Mouse (Mus musculus) left cerebral cortex, adult 11 months (tissue): ENCODE data around the gene Cd81.

ENCODE experiments used
- DNase-seq: peaks from one replicate; pipeline ENCODE4 v3.0.0; 2022; ENCODE audit warnings: low spot score

Cd81 gene

DNA sequence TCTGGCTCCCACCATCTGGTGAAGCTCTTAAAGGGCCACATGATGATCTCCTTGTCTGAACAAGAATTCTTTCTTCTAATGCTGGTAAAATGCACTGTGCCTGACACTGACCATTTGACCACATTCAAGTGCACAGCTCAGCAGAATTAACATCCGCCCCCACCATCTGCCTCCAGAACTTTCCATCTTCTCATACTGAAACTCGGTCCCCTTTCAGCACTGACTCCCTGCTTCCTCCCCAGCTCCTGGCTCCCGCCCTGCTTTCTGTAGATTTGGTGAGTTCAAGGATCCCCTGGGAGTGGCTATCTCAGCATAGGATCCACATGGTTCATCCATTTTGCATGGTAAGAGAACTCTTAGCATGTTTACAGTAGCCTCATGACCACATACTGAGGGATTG is 31.8 kb upstream of the Cd81 start:
- no peak for DNase-seq

DNA sequence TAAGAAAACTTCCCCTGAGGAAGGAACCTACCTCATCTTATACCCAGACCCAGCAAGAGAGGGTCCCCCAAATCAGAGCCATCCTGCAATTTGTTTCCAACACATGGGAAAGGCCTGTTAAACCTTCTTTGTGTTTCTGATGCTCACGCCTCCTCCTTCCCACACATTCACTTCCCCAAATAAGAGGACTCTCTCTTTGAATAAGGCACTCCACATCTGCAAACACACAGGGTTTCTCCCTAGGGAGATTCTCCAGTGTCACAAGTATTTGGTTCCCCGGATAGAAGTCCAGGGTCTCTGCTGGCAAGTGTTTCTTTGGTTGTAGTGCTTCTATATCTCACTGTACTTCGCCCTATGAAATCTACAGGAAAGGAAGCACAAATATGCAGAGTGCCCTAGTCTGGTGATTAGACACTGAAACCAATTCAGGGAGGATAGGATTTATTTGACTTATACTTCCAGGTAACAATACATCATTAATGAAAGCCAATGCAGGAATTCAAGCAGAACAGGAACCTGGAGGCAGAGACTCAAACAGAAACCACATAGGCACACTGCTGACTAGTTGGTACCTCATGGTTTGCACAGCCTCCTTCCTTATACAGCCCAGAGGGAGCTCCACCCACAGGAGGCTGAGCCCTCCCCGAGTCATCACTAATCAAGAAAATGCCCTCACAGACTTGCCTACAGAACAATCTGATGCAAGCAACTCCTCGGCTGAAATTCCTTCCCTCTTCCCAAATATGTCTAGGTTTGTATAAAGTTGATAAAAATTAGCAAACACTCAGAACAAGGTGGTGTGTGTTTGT is 31.0 kb upstream of the Cd81 start:
- no peak for DNase-seq

DNA sequence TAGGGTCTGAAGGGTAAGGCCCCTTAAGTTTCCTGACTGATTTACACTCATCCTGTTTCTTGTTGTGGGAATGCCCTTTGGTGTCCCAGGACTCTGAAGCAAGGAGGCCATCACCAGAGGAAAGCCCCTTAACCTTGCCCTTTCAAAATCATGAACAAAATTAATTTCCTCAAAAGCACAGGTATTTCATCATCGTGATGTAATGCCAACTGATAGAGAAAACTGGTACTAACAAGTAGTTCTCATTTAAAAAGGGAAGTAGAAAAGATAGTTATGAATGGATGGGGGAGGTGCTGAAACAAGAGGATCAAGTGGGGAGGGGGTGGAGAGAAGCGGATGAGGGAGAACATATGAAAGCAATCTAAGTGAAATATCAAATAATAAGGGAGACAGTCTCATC is 29.0 kb upstream of the Cd81 start:
- DNase-seq, result no peak

DNA sequence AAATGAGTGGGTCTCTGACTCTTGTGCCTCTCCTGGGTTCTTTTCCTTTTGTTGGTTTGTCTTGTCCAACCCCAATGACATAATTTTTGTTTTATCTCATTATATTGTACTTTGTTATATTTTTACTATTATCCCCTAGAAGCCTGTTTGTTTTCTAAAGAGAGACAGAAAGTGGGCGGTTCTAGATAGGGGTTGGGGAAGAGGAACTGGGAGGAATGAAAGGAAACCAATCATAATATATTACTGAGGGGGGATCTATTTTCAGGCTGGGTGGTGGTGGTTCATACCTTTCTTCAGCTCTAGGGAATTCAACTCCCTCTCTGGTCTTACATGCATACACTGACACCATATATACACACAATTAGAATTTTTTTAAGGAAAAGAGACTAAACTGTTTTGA is 28.2 kb upstream of the Cd81 start:
- DNase-seq, result no peak

DNA sequence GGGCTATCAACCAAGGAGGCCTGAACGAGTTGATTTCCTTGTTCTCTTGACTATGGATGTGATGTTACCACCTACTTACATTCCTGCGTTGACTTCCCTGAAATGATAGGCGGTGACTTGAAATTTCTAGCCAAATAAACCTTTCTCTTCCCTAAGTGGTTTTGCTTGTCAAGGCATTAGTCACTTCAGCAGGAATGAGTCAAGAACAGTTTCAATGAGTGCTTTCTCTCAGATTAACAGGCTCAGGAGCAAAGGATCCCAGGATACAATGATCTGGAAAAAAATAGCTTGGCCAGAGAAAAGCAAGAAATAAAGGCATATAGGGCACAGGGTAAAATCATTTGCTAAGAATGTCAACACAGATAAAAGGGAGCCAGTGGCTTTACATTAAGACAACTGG is 27.0 kb upstream of the Cd81 start:
- DNase-seq, result no peak

DNA sequence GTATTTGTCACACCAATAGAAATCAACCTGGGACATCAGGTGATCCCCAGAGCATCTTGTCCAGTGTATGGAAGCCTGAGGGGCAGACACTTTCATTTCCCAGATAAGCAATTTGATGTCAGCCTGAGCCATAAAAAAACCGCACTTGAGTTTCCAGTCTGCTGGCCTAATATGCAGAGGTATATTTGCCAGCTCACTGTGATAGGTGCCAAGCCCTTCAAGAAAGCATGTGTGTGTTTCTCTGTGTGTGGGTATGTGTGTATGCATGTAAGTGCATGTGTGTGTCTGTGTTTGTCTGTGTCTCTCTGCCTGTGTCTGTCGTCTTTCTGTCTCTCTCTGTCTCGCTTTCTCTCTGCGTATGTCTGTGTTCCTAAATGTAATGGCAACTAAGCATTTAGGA is 25.3 kb upstream of the Cd81 start:
- DNase-seq, result no peak

DNA sequence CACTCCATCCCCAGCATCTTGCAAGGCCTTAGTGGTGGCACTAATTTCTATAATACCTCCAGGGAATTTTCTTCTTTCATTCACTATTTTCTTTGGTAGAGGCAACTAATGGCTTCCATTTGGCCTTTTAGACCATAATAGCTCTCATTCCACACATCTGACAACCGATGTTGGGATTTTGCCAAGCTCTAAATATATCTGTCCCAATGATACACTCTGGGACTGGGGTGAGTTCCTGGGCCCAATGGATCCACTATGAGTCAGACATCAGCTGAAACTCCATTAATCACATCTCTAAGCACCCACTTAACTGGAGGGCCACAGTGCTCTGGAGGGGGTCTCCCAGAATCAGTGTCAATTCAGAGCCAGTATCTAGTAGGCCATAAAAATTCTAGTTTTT is 20.7 kb upstream of the Cd81 start:
- DNase-seq, result no peak

DNA sequence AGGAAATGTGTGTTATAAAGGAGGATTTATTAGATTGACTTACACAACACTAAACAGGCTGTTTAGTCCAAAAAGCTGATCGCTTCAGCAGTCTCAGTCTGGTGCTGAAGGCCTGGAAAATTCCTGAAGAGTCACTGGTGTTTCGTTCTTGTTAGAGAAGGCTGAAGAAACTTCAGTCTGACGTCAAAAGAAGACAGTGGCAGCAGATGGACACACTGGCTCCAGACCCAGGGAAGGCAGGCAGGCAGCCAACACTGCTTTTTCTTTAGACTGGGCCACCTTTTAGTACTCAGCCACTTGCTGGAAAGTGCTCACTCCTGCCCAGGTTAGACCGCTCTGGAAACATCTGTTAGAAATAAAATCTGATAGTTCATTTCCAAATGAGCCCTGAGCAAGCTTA is 19.0 kb upstream of the Cd81 start:
- no peak for DNase-seq

DNA sequence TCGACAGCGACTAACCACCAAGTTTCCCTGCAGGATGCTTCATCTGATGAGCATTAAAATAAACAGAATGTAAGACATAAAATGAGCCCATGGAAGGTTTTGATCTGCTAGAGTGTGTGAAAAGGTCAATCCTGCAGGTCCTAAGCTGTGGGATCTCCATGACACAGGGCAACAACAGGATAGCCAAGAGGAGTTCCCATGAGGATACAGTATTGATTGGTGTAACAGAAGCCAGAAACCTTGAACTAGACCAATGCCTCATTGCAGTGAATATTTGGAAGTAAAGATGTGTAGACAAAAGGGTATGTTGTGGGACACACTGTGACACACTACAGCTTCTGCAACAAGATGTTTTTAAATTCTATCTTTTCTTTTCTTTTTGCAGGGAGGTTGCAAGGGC is 18.4 kb upstream of the Cd81 start:
- no peak for DNase-seq

DNA sequence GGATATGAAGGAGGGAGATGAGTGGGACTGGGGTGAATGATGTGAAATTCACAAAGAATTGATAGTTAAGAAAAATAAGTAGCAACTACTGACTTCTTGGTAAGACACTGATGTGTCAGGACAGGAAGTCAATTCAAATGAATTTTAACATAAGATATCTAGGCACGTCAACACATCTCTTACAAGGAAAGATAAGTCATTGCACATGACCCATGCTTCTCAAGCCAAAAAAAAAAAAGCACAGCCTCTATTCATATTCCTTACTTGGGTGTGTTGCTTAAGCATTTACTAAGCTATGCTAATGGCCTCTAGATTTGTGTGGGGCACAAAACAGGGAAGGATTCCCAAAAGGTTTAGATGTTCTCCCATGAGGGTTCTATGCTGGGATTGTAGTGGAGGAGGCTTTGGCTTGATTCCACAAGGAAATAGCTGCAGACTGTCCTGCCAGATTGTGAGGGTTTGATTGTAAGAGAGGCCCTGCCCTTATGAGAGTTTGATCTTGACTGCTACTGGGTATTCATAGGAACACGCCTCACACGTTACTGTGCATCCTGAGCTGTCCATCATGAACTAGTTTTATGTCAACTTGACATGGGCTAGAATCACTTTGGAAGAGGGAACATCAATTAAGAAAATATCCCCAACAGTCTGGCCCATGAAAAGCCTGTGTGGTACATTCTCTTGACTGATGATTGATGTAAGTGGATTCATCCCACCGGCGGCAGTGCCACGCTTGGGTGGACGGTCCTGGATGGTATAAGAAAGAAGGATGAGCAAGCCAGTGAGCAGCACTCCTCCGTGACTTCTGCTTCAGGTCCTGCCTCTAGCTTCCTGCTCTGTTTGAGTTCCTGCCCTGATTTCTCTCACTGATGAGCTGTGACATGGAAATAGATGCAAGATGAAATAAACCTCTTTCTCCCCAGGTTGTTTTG is 17.8 kb upstream of the Cd81 start:
- DNase-seq, result no peak

DNA sequence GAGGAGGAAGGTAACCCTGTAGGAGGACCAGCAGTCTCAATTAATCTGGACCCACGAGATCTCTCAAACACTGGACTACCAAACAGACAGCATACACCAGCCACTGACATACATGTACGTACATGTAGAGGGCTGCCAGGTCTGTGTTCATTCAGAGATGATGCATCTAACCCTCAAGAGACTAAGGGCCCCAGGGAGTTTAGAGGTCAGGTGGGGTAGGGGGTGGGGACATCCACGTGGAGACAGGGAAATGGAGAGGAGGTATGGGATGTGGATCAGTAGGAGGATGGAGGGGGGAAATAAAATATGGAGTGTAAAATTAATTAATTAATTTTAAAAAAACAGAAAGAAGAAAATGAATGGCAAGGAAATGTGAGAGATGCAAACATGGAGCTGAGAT is 15.8 kb upstream of the Cd81 start:
- DNase-seq, result no peak

DNA sequence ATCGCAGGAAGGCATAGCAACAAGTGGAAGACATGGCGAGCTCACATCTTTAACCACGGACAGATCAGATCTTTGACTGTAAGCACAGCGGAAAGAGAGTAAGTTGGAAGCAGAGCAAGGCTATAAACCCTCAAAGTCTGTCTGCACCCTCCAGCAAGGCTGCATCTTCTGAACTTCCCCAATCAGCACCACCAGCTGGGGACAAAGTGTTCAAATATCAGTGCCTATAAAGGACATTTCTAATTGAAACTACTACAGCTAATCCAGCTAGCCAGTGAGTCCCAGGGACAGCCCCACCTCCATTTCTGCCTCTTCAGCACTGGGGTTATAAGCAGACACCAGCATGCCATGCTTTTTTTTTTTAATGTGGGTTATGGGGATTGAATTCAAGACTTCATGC is 15.2 kb upstream of the Cd81 start:
- no peak for DNase-seq

DNA sequence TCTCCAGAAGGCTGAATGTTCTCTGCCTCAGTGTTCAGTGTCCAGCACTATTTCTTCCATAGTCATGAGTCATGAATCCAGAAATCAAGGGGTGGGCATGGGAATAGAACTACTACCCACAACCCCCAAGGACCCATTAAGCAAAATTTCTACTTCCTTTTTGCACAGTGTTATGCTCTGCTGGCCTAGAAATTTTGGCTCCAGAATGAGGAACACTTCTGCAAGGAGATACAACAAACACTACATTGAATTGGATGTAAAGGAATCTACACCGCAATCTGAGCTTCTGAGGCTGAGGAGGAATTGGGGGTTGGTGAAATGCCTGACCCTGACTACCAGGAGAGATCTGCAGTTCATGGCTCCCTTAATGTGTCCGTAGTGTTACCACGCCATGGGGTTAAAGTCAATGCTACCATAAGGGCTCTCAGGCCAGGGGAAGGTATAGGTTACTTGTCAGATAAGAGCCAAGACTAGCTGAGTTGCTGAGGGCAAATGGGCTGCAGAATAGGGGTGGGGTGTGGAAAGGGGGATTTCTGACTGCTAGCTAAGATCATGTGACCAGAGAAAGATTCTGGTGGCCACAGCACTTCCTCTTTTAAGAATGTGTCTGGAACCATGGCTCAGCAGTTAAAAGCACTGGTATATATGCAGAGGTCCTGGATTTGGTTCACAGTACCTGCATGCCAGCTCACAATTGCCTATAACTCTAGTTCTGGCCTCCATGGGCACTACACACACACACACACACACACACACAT is 14.2 kb upstream of the Cd81 start:
- no peak for DNase-seq

DNA sequence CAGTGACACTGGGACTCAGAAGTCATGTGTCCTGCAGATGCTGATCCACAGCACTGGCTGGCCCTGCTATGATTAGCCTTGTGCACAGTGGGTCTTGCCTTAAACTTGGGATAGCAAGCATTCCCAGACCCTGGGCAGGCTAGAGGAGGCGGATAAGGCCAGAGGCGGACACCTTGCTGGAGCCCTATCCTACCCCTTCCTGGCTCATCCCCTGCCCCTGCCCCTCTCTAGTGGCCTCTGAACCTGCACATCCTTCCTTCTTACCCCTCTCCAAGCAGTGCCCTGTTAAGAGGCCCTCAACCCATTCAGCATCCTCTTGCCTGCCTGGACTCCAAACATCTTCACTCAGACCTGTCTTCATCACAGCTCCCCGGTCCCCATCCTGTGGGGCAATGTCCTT is 12.0 kb upstream of the Cd81 start:
- DNase-seq, result no peak

DNA sequence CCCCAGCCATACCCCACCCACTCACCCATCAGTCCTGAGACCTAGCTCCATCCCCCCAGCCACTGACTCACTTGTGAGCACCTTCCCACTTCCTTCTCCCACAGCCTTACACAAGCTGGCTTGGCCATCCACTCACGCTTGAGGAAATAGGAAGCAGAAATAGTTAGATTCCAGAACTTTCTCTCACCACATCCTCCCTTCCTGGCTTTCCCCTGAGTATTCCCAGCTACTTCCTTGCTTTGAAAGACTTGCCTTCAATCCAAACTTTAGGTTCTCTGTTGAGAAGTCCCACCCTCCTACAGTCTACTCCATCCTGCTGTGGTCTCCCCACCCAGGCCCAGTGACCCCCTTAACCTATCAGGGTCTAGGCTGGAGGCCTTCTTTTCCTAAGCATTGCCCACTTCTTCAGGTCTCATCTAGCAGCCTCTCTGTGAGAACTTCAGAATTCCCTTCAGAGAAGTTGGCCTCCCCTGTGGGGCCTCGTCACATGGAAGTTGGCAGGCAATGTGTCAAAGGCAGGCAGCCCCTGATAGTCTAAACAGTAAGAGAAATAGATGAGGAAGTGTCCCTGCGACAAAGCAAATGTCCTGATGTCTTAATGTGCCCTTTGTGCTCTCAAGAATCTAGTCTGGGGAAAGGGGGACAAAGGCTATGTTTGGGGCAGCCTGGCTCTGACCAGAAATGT is 11.3 kb upstream of the Cd81 start:
- DNase-seq, result no peak

DNA sequence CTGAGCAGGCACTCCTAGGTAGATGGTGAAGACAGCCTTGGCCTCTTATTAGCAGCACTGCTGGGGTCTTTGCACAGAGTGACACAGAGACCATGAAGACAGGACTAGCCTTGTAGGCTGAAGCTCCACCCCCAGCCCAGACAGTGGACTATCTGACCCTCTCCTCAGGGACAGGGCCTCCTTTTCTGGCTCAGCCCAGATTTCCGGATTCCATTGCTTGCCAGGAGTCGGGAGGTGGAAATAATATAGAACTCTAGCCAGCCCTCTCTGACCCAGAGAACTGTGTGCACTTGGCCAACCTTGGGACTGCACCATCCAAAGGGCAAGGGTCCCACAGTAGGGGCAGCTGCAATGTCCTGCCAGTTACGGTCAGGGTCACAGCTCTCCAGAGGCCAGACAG is 10.4 kb upstream of the Cd81 start:
- DNase-seq, result no peak

DNA sequence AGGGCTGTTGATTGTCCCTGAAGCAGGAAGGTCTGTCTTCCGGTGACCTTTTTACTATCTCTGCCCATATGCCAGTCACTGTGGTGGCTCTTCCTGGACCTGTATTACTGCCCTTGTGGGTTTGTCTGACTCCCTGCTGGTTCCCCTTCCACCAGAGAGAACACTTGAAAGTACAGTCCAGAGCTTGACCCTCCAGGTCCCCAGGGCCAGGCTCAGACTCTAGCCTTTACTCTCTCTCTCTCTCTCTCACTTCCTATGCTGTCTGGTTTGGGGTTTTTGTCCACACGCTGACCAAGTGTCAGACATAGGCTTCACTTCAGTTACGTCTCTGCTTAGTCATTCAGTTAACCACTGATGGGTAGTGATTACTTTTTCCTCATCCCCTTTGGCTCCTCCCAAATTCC is 9.6 kb upstream of the Cd81 start:
- no peak for DNase-seq

DNA sequence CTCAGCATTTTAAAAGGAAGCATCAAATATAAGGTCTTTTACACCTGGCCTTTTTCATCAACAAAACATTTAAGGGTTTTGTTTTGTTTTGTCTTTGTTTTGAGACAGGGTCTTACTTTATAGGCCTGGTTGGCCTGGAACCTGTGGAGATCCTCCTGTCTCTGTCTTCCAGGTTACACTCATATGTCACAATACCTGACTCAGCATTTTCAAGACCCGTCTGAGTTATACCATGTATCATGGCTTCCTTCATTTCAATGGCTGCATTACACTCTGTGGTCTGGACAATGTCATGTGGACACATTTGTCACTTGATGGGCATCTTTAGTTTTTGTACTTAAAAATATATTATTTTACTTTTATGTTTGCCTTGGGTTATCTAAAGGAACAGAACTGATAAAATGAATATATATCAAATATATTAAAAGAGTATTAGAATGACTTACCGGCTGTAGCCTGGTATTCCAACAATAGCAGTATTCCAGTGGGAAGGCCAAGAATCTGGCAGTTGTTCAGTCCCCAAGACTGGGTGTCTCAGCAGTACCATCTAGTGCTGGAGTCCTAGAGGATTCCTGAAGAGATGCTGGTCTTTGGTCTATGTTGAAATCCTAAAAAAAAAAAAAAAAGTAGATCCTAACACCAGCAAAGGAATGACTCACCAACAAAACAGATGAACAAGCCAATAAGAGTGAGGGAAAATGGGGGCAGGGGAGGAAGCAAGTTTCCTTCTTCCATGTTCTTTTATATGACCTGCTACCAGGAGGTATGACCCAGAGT is 8.3 kb upstream of the Cd81 start:
- DNase-seq, result no peak

DNA sequence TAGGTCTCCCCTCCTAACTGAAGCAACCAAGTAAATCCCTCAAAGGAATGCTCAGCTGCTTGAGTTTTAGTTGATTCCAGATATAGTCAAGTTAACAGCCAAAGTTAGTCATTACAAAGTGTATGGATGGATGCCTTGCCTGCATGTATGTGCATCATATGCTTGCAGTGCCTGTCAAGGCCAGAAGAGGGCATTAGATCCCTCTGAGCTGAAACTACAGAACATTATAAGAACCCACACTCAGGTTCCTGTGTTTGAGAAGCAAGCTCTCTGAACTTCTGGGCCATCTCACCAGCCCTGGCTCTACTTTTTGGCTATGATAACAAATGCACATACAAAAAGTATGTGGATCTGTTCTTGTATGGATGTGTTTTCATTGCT is 7.7 kb upstream of the Cd81 start:
- no peak for DNase-seq

DNA sequence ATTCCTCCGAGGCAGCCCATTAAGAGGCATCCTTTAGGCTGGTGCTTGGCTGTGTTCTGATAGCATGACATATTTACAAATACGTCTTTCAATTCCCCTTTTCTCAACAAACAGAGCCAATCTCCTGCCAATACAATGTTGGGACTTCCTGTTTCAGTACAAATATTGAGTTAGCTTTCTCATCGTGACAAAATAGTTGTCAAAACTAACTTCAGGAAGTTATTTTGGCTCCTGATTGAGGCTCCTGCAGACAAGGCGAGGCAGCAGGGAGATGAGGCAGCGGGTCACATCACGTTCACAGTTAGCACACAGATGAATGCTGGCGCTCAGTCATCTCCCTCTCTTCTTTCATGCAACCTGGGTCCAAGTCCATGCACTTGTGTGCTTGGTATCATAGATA is 6.2 kb upstream of the Cd81 start:
- DNase-seq, result no peak

DNA sequence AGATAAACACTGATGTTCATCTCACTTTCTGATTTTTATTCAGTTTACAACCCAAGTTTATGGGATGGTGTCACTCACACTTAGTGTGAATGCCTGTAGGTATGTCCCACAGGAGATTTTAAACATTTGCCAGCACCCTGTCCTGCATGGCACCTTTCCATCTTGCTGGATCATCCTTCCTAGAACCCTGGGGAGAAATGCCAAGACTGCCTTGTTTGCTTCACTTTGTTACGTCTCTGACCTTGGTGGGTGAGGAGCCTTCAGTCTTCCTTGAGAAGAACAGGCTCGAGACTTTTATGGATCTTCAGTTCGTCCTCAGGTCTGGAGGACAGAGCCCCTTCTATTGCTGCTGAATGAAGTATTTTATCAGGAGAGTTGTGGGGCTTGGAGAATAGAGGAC is 3.2 kb upstream of the Cd81 start:
- no peak for DNase-seq
